Mouse (Mus musculus) spleen, adult 2 months (tissue): ENCODE measurements around the gene Arid1b.

Source experiments
- CTCF ChIP-seq: fragments of 200-500 bp; IDR thresholded peaks from 2 replicates; pipeline ENCODE4 v1.5.1; 2011; ENCODE audit warnings: mild to moderate bottlenecking, inconsistent platforms; ENCODE audit not compliant: insufficient read depth, insufficient read length, insufficient replicate concordance; ENCODE audit errors: extremely low read depth
- POLR2A ChIP-seq: fragments of 200-500 bp; IDR thresholded peaks from 2 replicates; pipeline ENCODE4 v1.6.1; 2011; ENCODE audit warnings: low read depth, low read length, inconsistent platforms

GRCm38 (mm10) chr17:5215352-5215751 lies 221.2 kb downstream of the Arid1b start:
- TF ChIP-seq CTCF: no peak
- no peak for TF ChIP-seq POLR2A
